Mouse (Mus musculus): ENCODE data around the gene Dglucy.

Dglucy gene

GRCm38 (mm10) chr12:100807280-100807679, 28.4 kb downstream of the Dglucy start:
- no peak for TF ChIP-seq GATA4 (IDR thresholded peaks at IDR 0.05; ENCODE audit: insufficient replicate concordance, low read length)

GRCm38 (mm10) chr12:100808609-100809280, 29.9 kb downstream of the Dglucy start:
- no peak for TF ChIP-seq GATA4 (IDR thresholded peaks at IDR 0.05; ENCODE audit: insufficient replicate concordance, low read length)

DNA sequence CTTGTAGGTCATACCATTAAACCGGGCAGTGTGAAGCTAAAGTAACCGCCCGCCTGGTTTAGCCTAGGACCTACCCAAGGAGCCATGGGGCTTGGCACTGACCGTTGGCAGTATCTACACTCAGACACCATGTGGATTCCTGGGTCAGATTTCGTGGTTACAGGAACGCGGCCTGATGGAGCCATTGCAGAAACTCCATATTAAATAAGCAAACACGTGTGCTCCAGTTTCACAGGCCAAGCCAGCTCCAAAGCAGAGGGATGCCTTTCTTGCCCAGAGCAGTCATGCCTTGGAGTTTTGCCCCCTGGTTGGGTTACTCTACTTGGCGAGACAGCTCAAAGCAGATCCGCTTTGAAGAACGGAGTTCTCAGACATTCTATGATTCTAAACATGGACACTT, 31.7 kb downstream of the Dglucy start:
- no peak for TF ChIP-seq GATA4 (IDR thresholded peaks at IDR 0.05; ENCODE audit: insufficient replicate concordance, low read length)

DNA sequence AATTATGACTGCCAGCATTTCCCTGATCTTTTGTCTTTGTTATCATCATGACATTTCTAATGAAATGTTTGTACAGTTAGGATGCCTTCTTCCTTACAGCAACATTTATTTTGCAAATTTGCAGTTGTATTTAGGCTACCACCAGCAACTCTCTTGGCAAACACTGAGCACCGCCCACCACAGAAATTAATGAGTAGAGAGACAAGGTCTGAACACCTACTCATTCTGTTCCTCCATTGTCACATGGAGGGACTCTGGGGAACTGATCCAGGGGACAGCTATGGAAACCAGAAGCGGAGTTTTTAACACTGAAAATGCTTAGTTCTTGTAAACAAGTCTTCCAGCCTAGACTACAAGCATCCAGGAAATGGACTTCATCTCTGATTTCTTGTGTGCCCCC, 35.0 kb downstream of the Dglucy start:
- no peak for TF ChIP-seq GATA4 (IDR thresholded peaks at IDR 0.05; ENCODE audit: insufficient replicate concordance, low read length)

DNA sequence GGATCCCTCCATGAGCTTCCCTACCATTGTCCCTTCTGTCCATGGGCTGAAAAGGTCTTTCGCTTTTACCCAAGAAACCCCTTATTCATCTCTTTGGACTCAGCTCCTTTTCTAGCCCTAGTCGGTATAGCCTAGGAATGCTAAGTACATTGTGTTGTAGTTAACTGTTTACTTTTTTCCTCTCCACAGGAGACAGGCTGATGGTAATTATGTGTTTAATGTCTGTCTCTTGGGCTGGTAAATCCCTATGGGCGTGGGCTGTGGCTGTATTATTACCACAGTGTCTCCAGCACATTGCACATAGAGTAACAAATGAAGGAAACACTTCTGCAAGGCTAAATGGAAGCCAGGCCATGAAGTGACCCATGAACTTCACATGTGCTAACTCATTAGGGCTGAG, 35.8 kb downstream of the Dglucy start:
- TF ChIP-seq GATA4 (IDR thresholded peaks at IDR 0.05; ENCODE audit: insufficient replicate concordance, low read length), result no peak

GRCm38 (mm10) chr12:100816906-100817305, 38.0 kb downstream of the Dglucy start:
- TF ChIP-seq GATA4 (IDR thresholded peaks at IDR 0.05; ENCODE audit: insufficient replicate concordance, low read length), result no peak

DNA sequence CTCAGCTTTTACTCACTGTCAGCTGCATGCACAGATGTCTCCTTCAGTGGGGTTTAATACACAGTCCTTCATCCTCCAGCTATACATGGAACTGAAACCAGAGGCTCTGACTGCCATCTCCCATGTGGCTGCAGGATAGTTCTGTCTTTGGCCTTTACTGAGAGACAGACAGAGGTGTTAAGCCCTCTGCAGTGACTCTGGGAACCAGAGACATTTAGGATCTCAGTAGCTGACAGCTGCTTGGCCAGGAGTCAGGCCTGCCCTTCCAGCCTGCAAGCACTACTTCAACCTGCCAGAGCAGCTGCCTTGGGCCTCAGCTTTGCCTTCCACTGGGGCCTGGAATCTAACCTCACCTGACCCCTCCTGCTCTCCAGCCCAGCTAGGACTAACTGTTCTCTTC, 41.1 kb downstream of the Dglucy start:
- no peak for TF ChIP-seq GATA4 (IDR thresholded peaks at IDR 0.05; ENCODE audit: insufficient replicate concordance, low read length)

DNA sequence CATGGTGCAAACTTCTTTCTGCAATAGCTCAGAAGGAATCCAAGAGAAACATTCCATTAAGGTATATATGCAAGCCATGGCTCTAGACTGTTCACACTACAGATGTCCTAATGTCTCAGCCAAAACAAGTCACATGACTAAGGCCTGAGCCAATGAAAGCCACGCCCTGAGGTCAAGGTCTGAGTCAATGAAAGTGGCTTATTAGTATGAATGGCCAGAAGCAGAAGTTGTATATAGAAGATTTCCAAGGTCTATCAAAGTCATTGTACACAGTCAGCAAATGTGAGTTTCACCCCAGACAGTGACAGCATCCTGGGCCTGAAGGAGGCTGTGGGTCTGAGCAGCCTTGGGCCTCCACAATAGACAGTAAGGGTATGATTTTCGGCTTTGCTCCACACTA, 52.2 kb downstream of the Dglucy start:
- TF ChIP-seq GATA4 (IDR thresholded peaks at IDR 0.05; ENCODE audit: insufficient replicate concordance, low read length), result no peak

DNA sequence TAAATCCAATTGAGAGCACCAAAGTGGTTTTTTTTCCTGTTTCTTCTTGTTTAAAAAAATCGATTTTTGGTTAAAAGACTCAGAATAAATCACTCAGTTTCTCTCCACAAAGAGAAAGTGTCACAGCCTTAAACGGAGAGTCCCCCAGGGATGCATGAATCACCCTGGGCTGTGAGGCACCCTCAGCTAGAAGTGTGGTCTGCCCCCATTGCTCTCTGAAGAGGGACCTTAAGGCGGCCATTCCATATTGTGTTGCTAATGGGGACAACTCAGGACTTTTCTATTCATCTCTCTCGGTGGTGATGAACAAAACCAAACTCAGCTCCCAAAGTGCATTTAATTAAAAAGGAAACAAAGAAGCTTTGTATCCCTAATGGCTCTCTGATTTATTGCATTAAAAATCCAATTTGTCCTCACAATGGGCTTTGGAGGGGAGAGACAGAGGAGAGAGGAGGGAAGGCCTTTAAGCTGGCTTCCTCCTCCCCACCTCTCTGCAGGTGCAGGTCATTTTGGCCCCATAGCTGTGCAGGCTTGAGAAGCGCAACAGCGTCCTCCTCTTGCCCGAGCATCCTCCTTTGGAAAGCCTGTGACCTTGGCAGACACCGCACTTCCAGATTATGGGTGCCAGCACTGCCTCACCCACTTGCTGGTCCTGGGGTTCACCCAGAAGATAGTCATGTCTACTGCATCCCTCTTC, 52.9 kb downstream of the Dglucy start:
- TF ChIP-seq GATA4 (IDR thresholded peaks at IDR 0.05; ENCODE audit: insufficient replicate concordance, low read length), result no peak

DNA sequence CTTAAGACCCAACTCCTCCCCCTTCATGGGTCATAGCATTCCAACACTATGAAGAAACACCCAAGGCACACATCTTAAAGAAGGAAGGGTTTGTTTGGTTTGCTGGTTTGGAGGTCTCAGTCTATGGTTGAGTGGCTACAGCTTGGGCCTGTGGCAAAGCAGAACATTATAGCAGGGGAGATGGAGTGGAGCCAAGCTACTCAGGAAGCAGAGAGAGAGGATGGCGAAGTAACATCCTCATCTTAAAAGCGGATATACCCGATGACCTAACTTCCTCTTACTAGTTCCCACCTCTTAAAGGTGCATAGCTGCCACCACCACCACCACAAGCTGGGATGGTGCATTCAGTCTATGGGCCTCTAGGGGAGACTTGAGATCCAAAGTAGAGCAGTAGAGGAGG, 58.4 kb downstream of the Dglucy start:
- TF ChIP-seq GATA4 (IDR thresholded peaks at IDR 0.05; ENCODE audit: insufficient replicate concordance, low read length), result no peak

DNA sequence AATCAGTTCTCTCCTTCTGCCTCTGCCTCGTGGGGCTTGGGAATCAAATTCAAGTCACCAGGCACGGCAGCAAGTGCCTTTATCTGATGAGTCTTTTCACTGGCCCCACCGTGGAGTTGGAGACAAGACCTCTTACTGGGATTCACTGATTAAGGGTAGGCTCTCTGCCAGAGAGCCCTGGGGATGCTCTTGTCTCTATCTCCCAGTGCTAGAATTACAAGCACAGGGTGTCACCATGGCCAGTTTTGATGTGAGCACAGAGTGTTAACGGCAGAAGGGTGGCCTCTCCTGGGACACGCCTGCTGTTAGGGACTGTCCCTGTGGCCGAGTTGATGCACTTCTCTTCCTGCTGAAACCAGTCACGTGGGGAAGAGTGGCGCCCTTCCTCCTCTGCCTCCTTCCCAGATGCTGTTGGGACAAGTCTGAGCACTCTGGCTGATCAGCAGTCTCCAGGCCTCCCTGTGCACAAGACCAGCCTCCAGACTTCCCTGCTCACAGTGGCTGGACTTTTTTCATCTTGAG, 60.3 kb downstream of the Dglucy start:
- no peak for TF ChIP-seq GATA4 (IDR thresholded peaks at IDR 0.05; ENCODE audit: insufficient replicate concordance, low read length)

DNA sequence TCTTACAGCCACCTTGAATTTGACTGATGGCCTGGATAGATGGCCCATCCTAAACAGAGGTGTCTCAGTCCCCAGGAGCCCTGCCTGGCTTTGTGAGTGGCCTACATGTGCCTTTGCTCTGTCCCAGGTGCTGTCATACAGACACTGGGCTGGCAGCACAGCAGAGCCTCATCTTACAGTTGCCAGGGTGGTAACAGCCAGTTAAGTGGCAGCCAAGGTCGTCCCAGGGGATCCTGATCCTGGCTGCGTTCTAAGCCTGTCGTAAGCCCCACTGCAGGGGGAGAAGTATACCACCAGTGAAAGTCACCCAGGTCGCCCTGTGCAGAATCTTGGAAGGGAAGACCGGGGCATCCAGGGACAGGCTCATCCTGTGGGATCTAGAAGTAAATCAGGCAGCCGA, 61.1 kb downstream of the Dglucy start:
- TF ChIP-seq GATA4 (IDR thresholded peaks at IDR 0.05; ENCODE audit: insufficient replicate concordance, low read length), result no peak

GRCm38 (mm10) chr12:100841211-100841792, 62.4 kb downstream of the Dglucy start:
- peak; percentile 24; the same call in 1 of the 2 replicates for TF ChIP-seq GATA4 (IDR thresholded peaks at IDR 0.05; ENCODE audit: insufficient replicate concordance, low read length)

- no peak for TF ChIP-seq GATA4 (IDR thresholded peaks at IDR 0.05; ENCODE audit: insufficient replicate concordance, low read length)
Observed at GRCm38 (mm10) chr12:100843171-100843570, 64.3 kb downstream of the Dglucy start.

DNA sequence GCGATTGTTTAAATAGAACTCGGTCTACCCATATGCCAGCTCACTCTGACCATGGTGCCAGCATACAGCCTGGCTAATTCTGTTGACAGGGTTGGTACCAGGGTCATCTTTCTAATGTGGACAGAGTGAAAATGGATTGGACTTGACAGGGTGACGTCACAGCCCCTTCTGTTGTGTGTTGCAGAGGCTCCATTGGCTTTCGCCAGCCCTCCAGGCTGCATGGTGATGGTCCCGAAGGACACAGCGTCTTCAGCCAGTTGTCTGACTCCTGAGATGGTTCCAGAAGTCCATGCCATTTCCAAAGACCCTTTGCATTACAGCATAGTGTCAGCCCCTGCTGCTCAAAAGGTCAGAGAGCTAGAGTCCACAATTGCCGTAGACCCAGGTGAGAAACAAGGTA, 65.7 kb downstream of the Dglucy start:
- no peak for TF ChIP-seq GATA4 (IDR thresholded peaks at IDR 0.05; ENCODE audit: insufficient replicate concordance, low read length)

GRCm38 (mm10) chr12:100845829-100846228, 67.0 kb downstream of the Dglucy start:
- TF ChIP-seq GATA4 (IDR thresholded peaks at IDR 0.05; ENCODE audit: insufficient replicate concordance, low read length), result no peak

Data from liver, adult (tissue).